ENCODE assay signal across 11 mouse cellular contexts in the genomic region with DNA sequence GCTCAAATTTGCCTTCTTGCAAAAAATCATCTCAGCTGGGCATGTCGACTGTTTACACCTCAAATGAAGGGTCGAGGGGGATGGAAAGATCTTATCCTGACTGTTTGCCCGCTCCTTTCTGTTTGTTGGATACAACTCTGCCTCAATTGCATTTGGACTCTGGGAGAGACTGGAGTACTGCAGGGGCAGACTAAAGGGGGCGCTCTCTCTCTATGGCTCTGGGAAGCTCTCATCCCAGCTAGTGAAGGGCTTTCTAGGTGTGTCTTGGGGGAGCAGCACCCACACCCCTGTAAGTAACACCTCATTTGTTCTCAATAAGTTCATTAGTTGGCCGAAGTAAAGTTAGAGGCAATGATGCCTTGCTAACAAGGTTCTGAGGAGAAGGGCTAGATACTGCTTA. TPM values are rescaled to one million over a fixed set of nuclear protein-coding genes. Genes with fewer than 3 reads are reported as not detected.
DNase-seq lines count a peak whose midpoint lies in the region; ATAC-seq and TF ChIP-seq lines count a peak whose summit lies in the region.
"Had no signal": no experiment of that assay in that cellular context is flagged by ENCODE, and none has a peak within 500 bp of the region (broad histone marks: within the 10 kb centered on the region; RNA-seq: fewer than 3 reads in every experiment).

No protein-coding gene starts in this region.

- ATAC-seq in megakaryocyte progenitor cell, adult 5-6 weeks (replicated peaks; ENCODE audit: poor library complexity), result peak; percentile 27; the same call in 1 of the 2 replicates
- ATAC-seq: forebrain, postnatal 0 days had no signal

- DNase-seq in adrenal gland, postnatal 14 days, result peak; percentile 16
- DNase-seq in adrenal gland, postnatal 10 days, result no peak
- DNase-seq in left cerebral cortex, adult 2 months (ENCODE audit: extremely low spot score in 1 of 2, low spot score in 2 of 2), result no peak
- no peak for DNase-seq in left cerebral cortex, postnatal 14 days (ENCODE audit: low spot score in 2 of 2)
- DNase-seq in R1 (ENCODE audit: low read depth, low spot score), result peak; percentile 66
- DNase-seq in layer of hippocampus, postnatal 14 days (ENCODE audit: low spot score in 2 of 2), result no peak
- no peak for DNase-seq in urinary bladder, postnatal 36 days (ENCODE audit: low spot score in 2 of 2)
- DNase-seq: B cell, adult 2 months; forebrain, postnatal 0 days had no signal

- peak; percentile 28 for TF ChIP-seq CTCF in left cerebral cortex, adult 2 months (IDR thresholded peaks at IDR 0.05)

- no peak overlapping the region for H3K4me3 ChIP-seq in left cerebral cortex, adult 2 months
- H3K4me3 ChIP-seq: embryonic facial prominence, embryonic 10.5 days had no signal

- intact Hi-C loops in left cerebral cortex, adult 2 months (cut with DNase I), result loop anchor here (5.0 kb wide), 2 partner anchors 58 to 187 kb away; partner anchors contain the start of gene Dcun1d1
- intact Hi-C loops in left cerebral cortex, postnatal 14 days (cut with DNase I), result no loop called here

- H3K27ac ChIP-seq in left cerebral cortex, adult 2 months, result no peak overlapping the region
- H3K27ac ChIP-seq: embryonic facial prominence, embryonic 10.5 days had no signal

RNA-seq across cellular contexts. Expression of gene Atp11b, which starts 3.6 kb away (rescaled TPM):
- 52.0 and 52.6 TPM in 2 replicates for total RNA-seq in adrenal gland, postnatal 14 days (2021)
- total RNA-seq in adrenal gland, postnatal 10 days (2021), result 10 to 100 TPM; 40.6 to 44.2 TPM
- total RNA-seq in left cerebral cortex, adult 2 months (2021), result 100 to 1,000 TPM; 110 to 123 TPM
- total RNA-seq in left cerebral cortex, postnatal 14 days (2021), result 100 to 1,000 TPM; 152 to 156 TPM
- total RNA-seq in megakaryocyte progenitor cell, adult 5-6 weeks (2015), result 218 and 248 TPM in 2 replicates
- total RNA-seq in megakaryocyte progenitor cell, adult 5-6 weeks (2017), result 110 and 139 TPM in 2 replicates
- 100 to 1,000 TPM in 1 of 2 experiments, 10 to 100 TPM in 1; 99.8 to 121 TPM for total RNA-seq in layer of hippocampus, postnatal 14 days (2021)

Comparison
In these comparisons a context has a peak if more than half of its experiments do, and no peak if none do; other contexts are left out.
1. DNase-seq: peak in adrenal gland, postnatal 14 days (single experiment) and R1 (single experiment); none in adrenal gland, postnatal 10 days (single experiment), left cerebral cortex, adult 2 months (0 of 2), left cerebral cortex, postnatal 14 days (0 of 2), layer of hippocampus, postnatal 14 days (0 of 2) and urinary bladder, postnatal 36 days (0 of 2).